Mouse (Mus musculus): ENCODE results near the gene Ndufaf1. TPM values are rescaled to one million over a fixed set of nuclear protein-coding genes. Genes with fewer than 3 reads are reported as not detected.
"Not testable (repeated sequence)": the region's sequence is repeated elsewhere in the genome, so short reads cannot be mapped to it uniquely, and the experiment has no call there.

Gene Ndufaf1
- polyA plus RNA-seq, 1 experiment, result 13.2 TPM

DNA sequence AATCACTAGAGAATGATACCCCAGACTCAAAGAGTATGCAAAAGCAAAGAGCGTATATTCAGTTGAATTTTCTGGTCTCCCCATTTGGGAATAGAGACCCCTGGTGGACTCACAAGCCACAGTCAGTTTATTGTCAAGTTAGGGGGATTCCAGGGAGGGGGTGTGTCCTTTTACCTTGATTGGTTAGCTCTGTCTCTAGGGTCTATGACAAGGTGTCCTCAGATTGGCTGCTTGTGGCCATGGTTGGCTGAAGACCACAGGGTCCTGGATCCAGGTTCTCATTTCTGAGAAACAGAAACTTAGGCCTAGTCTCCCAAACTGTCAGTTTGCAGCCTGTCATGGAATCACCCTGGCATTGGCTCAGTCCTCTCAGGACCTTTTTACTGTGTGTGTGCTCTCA is 25.8 kb downstream of the Ndufaf1 start:
- Histone ChIP-seq H3ac (ENCODE audit: control insufficient read depth, insufficient read length, low read depth) (no peak overlapping the region), H3K36me3 (ENCODE audit: control insufficient read depth, insufficient read depth) (peaks cover 75% of the 10 kb centered on the region), H3K27me3 (ENCODE audit: control insufficient read depth, insufficient read depth, insufficient read length) (no peaks in the 10 kb centered on the region), H3K4me3 (ENCODE audit: insufficient read depth, poor library complexity, severe bottlenecking) (no peak overlapping the region), H3K79me2 (ENCODE audit: control insufficient read depth, insufficient read depth) (no peaks in the 10 kb centered on the region), H3K79me3 (ENCODE audit: low read depth) (no peaks in the 10 kb centered on the region)
- TF ChIP-seq MAX (IDR thresholded peaks at IDR 0.05) (no peak), MYOD1 (IDR thresholded peaks at IDR 0.05; ENCODE audit: control insufficient read depth, insufficient read length, low read depth) (no peak), MYOG (IDR thresholded peaks at IDR 0.05; ENCODE audit: control insufficient read depth, extremely low read depth, insufficient read length) (no peak), CTCF (IDR thresholded peaks at IDR 0.05; ENCODE audit: control insufficient read depth, insufficient read depth, insufficient read length) (no peak), USF1 (IDR thresholded peaks at IDR 0.05; ENCODE audit: low read depth) (no peak), CEBPB (IDR thresholded peaks at IDR 0.05; ENCODE audit: low read depth) (no peak), FOSL1 (IDR thresholded peaks at IDR 0.05; ENCODE audit: insufficient read depth, low read length, poor library complexity, severe bottlenecking) (no peak)

DNA sequence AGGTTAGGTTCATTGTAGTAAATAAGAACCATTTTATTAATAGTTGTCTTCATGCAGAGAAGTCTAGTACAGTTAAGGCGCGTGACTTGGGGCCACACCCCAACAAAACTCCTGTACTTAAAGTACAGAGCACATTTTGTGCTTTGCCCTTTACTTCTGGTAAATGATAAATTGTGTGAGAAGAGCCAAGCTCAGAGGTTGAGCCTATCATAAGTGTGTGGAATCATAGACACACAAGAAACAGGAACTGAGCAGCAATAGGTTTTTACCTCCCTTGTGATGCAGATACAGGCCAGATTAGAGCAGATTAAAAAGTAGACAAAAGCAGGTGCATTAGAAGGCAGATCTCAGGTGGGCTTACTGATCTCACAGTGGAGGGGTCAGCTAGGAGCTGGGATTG is 41.3 kb downstream of the Ndufaf1 start:
- TF ChIP-seq MYOD1 (IDR thresholded peaks at IDR 0.05; ENCODE audit: control insufficient read depth, insufficient read length, low read depth) (no peak), CTCF (IDR thresholded peaks at IDR 0.05; ENCODE audit: control insufficient read depth, insufficient read depth, insufficient read length) (no peak), USF1 (IDR thresholded peaks at IDR 0.05; ENCODE audit: low read depth) (no peak), CEBPB (IDR thresholded peaks at IDR 0.05; ENCODE audit: low read depth) (no peak), MYOG (IDR thresholded peaks at IDR 0.05; ENCODE audit: control insufficient read depth, extremely low read depth, insufficient read length) (no peak), MAX (IDR thresholded peaks at IDR 0.05) (no peak), FOSL1 (IDR thresholded peaks at IDR 0.05; ENCODE audit: insufficient read depth, low read length, poor library complexity, severe bottlenecking) (no peak)
- Histone ChIP-seq H3K79me2 (ENCODE audit: control insufficient read depth, insufficient read depth) (peaks cover 62% of the 10 kb centered on the region), H3K27me3 (ENCODE audit: control insufficient read depth, insufficient read depth, insufficient read length) (no peaks in the 10 kb centered on the region), H3K79me3 (ENCODE audit: low read depth) (peaks cover 19% of the 10 kb centered on the region), H3K4me3 (ENCODE audit: insufficient read depth, poor library complexity, severe bottlenecking) (no peak overlapping the region), H3K36me3 (ENCODE audit: control insufficient read depth, insufficient read depth) (peaks cover 23% of the 10 kb centered on the region), H3ac (ENCODE audit: control insufficient read depth, insufficient read length, low read depth) (no peak overlapping the region)

DNA sequence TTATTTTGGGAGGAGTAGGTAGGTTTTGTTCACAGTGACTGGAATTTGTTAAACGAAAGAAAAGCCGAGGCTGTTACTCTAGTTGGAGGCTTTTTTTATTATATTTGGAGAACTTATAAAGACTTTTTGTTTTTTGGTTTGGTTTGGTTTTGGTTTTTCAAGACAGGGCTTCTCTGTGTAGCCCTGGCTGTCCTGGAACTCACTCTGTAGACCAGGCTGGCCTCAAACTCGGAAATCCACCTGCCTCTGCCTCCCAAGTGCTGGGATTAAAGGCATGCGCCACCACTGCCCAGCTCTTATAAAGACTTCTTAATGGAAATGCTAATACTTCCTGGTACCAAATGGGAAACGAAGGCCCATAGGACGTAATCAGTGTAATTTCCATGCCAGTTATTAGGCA is 43.6 kb downstream of the Ndufaf1 start:
- peak overlapping the region; percentile 64 for H3ac ChIP-seq (ENCODE audit: control insufficient read depth, insufficient read length, low read depth)
- H3K27me3 ChIP-seq (ENCODE audit: control insufficient read depth, insufficient read depth, insufficient read length); H3K36me3 ChIP-seq (ENCODE audit: control insufficient read depth, insufficient read depth): not testable (repeated sequence)
- peak overlapping the region; percentile 66 for H3K4me3 ChIP-seq (ENCODE audit: insufficient read depth, poor library complexity, severe bottlenecking)
- peaks cover 19% of the 10 kb centered on the region for H3K79me3 ChIP-seq (ENCODE audit: low read depth)
- peaks cover 62% of the 10 kb centered on the region for H3K79me2 ChIP-seq (ENCODE audit: control insufficient read depth, insufficient read depth)

DNA sequence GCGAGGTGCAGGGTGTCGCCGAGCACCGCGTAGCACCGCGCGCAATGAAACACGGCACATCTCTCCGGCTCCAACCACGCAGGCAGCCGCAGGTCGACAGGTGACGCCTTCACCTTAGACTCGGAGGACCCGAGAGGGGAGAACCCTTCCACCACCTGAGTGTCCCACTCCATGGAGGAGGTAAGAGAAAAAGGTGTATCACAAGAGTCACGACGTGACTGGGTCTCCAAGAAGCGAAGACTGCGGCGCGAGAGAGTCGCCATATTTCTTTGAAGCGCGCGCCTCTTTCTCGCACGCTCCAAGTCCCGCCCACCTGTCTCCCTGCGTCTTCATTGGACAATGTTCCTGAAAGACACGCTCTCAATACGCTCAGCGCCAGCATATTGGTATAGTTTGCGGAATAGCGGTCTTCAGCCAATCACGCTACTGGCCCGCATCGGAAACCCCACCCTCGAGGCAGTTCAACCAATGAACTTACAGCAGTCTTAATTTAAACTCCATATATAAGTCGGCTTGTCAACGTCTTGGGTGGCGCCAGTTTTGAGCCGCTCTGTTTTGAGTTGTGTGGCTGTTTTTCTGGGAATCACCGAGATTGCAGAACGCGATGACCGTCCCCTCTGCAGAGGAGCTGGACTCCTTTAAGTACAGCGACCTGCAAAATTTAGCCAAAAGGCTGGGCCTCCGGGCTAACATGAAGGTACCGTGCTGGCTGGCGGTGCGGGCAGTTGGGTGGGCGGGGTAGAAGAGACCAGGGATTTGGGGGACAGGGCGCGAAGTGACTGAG is 44.2 kb downstream of the Ndufaf1 start, which contains the start of the genes Nusap1 and Oip5:
Gene Nusap1 (plus strand): TSS at position 100 of the 784 bp plus-strand sequence.
Gene Oip5 (minus strand): TSS at position 271 of the 784 bp plus-strand sequence.
- no peak for TF ChIP-seq MYOD1 (IDR thresholded peaks at IDR 0.05; ENCODE audit: control insufficient read depth, insufficient read length, low read depth)
- TF ChIP-seq USF1 (IDR thresholded peaks at IDR 0.05; ENCODE audit: low read depth), result no peak
- TF ChIP-seq FOSL1 (IDR thresholded peaks at IDR 0.05; ENCODE audit: insufficient read depth, low read length, poor library complexity, severe bottlenecking), result no peak
- no peak for TF ChIP-seq CEBPB (IDR thresholded peaks at IDR 0.05; ENCODE audit: low read depth)
- TF ChIP-seq MYOG (IDR thresholded peaks at IDR 0.05; ENCODE audit: control insufficient read depth, extremely low read depth, insufficient read length), result no peak
- H3K27me3 ChIP-seq (ENCODE audit: control insufficient read depth, insufficient read depth, insufficient read length), result no peaks in the 10 kb centered on the region
- peak within 1 kb of the TSS; percentile 95 for H3K4me3 ChIP-seq (ENCODE audit: insufficient read depth, poor library complexity, severe bottlenecking)
- H3ac ChIP-seq (ENCODE audit: control insufficient read depth, insufficient read length, low read depth), result peak within 1 kb of the TSS; percentile 88
- H3K36me3 ChIP-seq (ENCODE audit: control insufficient read depth, insufficient read depth), result peaks cover under 1% of the 10 kb centered on the region
- H3K79me2 ChIP-seq (ENCODE audit: control insufficient read depth, insufficient read depth), result peaks cover 56% of the 10 kb centered on the region
- H3K79me3 ChIP-seq (ENCODE audit: low read depth), result peaks cover 19% of the 10 kb centered on the region

DNA sequence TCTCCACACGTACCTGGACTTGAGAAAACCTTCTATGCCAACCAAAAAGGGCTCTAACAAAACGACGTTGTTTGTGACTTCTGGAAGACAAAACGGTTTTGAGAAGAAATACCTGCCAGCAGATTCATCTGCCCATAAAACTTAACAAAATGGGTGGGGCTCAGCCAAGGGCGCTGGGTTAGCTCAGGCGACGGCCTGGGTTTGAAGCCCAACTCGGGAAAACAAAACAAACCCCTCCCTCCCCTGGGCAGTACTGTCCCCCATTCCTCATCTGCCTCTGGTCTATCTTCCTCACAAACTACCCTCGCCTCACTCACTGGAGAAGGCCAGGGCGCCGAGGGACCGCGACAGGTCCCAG is 44.8 kb downstream of the Ndufaf1 start:
- Histone ChIP-seq H3K79me2 (ENCODE audit: control insufficient read depth, insufficient read depth) (peaks cover 52% of the 10 kb centered on the region), H3ac (ENCODE audit: control insufficient read depth, insufficient read length, low read depth) (peak overlapping the region; percentile 88), H3K79me3 (ENCODE audit: low read depth) (peaks cover 19% of the 10 kb centered on the region), H3K4me3 (ENCODE audit: insufficient read depth, poor library complexity, severe bottlenecking) (peak overlapping the region; percentile 95), H3K36me3 (ENCODE audit: control insufficient read depth, insufficient read depth) (no peaks in the 10 kb centered on the region), H3K27me3 (ENCODE audit: control insufficient read depth, insufficient read depth, insufficient read length) (no peaks in the 10 kb centered on the region)
- TF ChIP-seq USF1 (IDR thresholded peaks at IDR 0.05; ENCODE audit: low read depth), result no peak

DNA sequence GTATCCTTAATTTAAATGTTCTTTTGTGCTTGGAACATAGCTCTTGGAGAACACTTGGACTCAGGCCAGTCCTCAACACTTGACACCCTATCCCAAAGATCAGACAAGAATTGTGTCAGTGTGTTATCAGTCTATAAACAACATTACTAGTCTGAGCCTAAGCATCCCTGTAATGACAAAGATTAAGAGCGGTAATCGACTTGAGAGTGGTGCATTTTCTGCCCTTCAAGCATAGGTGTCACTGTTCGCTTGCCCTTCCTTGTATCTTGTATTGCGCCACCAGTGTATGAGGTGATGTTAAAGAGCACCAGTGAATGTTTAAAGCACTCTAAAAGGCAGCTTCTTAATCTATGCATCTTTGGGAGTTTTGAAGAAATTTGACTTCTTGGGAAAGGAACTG is 55.6 kb downstream of the Ndufaf1 start:
- TF ChIP-seq MYOG (IDR thresholded peaks at IDR 0.05; ENCODE audit: control insufficient read depth, extremely low read depth, insufficient read length), result no peak
- TF ChIP-seq USF1 (IDR thresholded peaks at IDR 0.05; ENCODE audit: low read depth), result no peak
- no peak for TF ChIP-seq FOSL1 (IDR thresholded peaks at IDR 0.05; ENCODE audit: insufficient read depth, low read length, poor library complexity, severe bottlenecking)
- TF ChIP-seq CTCF (IDR thresholded peaks at IDR 0.05; ENCODE audit: control insufficient read depth, insufficient read depth, insufficient read length), result no peak
- TF ChIP-seq MAX (IDR thresholded peaks at IDR 0.05), result no peak
- TF ChIP-seq CEBPB (IDR thresholded peaks at IDR 0.05; ENCODE audit: low read depth), result no peak
- no peak for TF ChIP-seq MYOD1 (IDR thresholded peaks at IDR 0.05; ENCODE audit: control insufficient read depth, insufficient read length, low read depth)
- Histone ChIP-seq H3K79me2 (ENCODE audit: control insufficient read depth, insufficient read depth) (peaks cover 34% of the 10 kb centered on the region), H3K27me3 (ENCODE audit: control insufficient read depth, insufficient read depth, insufficient read length) (no peaks in the 10 kb centered on the region), H3K79me3 (ENCODE audit: low read depth) (peaks cover 9% of the 10 kb centered on the region), H3ac (ENCODE audit: control insufficient read depth, insufficient read length, low read depth) (no peak overlapping the region), H3K4me3 (ENCODE audit: insufficient read depth, poor library complexity, severe bottlenecking) (no peak overlapping the region), H3K36me3 (ENCODE audit: control insufficient read depth, insufficient read depth) (peaks cover 86% of the 10 kb centered on the region)

Other genes starting within 250 kb of the Ndufaf1 start
- 5.7 TPM for gene Ino80, start 185.1 kb downstream of the Ndufaf1 start, polyA plus RNA-seq (2012; fragmentation: generic; extraction: Trizol)
- 0.05 TPM for gene Exd1, start 115.2 kb downstream of the Ndufaf1 start, polyA plus RNA-seq (2012; fragmentation: generic; extraction: Trizol)
- gene Chp1, start 115.1 kb downstream of the Ndufaf1 start, polyA plus RNA-seq (2012; fragmentation: generic; extraction: Trizol), result 51.9 TPM
- 6.5 TPM for gene Nusap1, start 44.5 kb downstream of the Ndufaf1 start, polyA plus RNA-seq (2012; fragmentation: generic; extraction: Trizol)
- 9.0 TPM for gene Oip5, start 44.4 kb downstream of the Ndufaf1 start, polyA plus RNA-seq (2012; fragmentation: generic; extraction: Trizol)
- gene Rtf1, start 12.2 kb upstream of the Ndufaf1 start, polyA plus RNA-seq (2012; fragmentation: generic; extraction: Trizol), result 9.5 TPM
- gene Itpka, start 79.5 kb upstream of the Ndufaf1 start, polyA plus RNA-seq (2012; fragmentation: generic; extraction: Trizol), result 0.21 TPM
- 0.01 TPM for gene Ltk, start 97.6 kb upstream of the Ndufaf1 start, polyA plus RNA-seq (2012; fragmentation: generic; extraction: Trizol)
- 14.2 TPM for gene Rpap1, start 124.7 kb upstream of the Ndufaf1 start, polyA plus RNA-seq (2012; fragmentation: generic; extraction: Trizol)
- 9.3 TPM for gene Tyro3, start 134.9 kb upstream of the Ndufaf1 start, polyA plus RNA-seq (2012; fragmentation: generic; extraction: Trizol)
- 3.3 TPM for gene Mga, start 234.4 kb upstream of the Ndufaf1 start, polyA plus RNA-seq (2012; fragmentation: generic; extraction: Trizol)